Mouse (Mus musculus) MN1 (cell line): ENCODE data around the gene Golga4.

Experiments
- DNase-seq: peaks from one replicate; pipeline ENCODE4 v3.0.0-alpha.2; 2016; ENCODE audit warnings: low spot score

Golga4 gene

GRCm38 (mm10) chr9:118527056-118527455 is 21.0 kb downstream of the Golga4 start:
- no peak for DNase-seq

- DNase-seq, result no peak
Observed at GRCm38 (mm10) chr9:118529783-118530182, 23.7 kb downstream of the Golga4 start.

GRCm38 (mm10) chr9:118530679-118531078 is 24.6 kb downstream of the Golga4 start:
- no peak for DNase-seq

GRCm38 (mm10) chr9:118532516-118533205 is 26.6 kb downstream of the Golga4 start:
- DNase-seq, result no peak

GRCm38 (mm10) chr9:118536946-118537345 is 30.9 kb downstream of the Golga4 start:
- DNase-seq, result no peak

- DNase-seq, result no peak
Observed at GRCm38 (mm10) chr9:118537463-118538339, 31.6 kb downstream of the Golga4 start.

GRCm38 (mm10) chr9:118541851-118542250 is 35.8 kb downstream of the Golga4 start:
- no peak for DNase-seq

- DNase-seq, result no peak
Observed at GRCm38 (mm10) chr9:118545146-118545545, 39.1 kb downstream of the Golga4 start.

- no peak for DNase-seq
Observed at GRCm38 (mm10) chr9:118548651-118549050, 42.6 kb downstream of the Golga4 start.

- DNase-seq, result no peak
Observed at GRCm38 (mm10) chr9:118556951-118557780, 51.1 kb downstream of the Golga4 start.

GRCm38 (mm10) chr9:118563356-118563755 is 57.3 kb downstream of the Golga4 start:
- DNase-seq, result no peak

- DNase-seq, result no peak
Observed at GRCm38 (mm10) chr9:118563866-118564265, 57.8 kb downstream of the Golga4 start.

GRCm38 (mm10) chr9:118564696-118565095 is 58.6 kb downstream of the Golga4 start:
- no peak for DNase-seq

- DNase-seq, result no peak
Observed at GRCm38 (mm10) chr9:118569328-118569727, 63.3 kb downstream of the Golga4 start.

- no peak for DNase-seq
Observed at GRCm38 (mm10) chr9:118570865-118571264, 64.8 kb downstream of the Golga4 start.

- DNase-seq, result no peak
Observed at GRCm38 (mm10) chr9:118571701-118572100, 65.6 kb downstream of the Golga4 start.

- no peak for DNase-seq
Observed at GRCm38 (mm10) chr9:118574911-118575310, 68.8 kb downstream of the Golga4 start.

- DNase-seq, result peak; percentile 37
Observed at GRCm38 (mm10) chr9:118580371-118580770, 74.3 kb downstream of the Golga4 start.

GRCm38 (mm10) chr9:118582757-118583156 is 76.7 kb downstream of the Golga4 start:
- no peak for DNase-seq

- no peak for DNase-seq
Observed at GRCm38 (mm10) chr9:118584838-118585237, 78.8 kb downstream of the Golga4 start.

- DNase-seq, result no peak
Observed at GRCm38 (mm10) chr9:118585998-118586397, 79.9 kb downstream of the Golga4 start.

- DNase-seq, result no peak
Observed at GRCm38 (mm10) chr9:118587115-118587514, 81.0 kb downstream of the Golga4 start.
